Mouse (Mus musculus): Measurements from ENCODE around the gene Txndc2. TPM values are rescaled to one million over a fixed set of nuclear protein-coding genes. Genes with fewer than 3 reads are reported as not detected.

Gene Txndc2
- total and polyA plus RNA-seq, 3 experiments: not detected

GRCm38 (mm10) chr17:65613463-65614412 is 28.2 kb downstream of the Txndc2 start, which contains the start of gene Vapa (continued):
- TF ChIP-seq EP300 (IDR thresholded peaks at IDR 0.05; ENCODE audit: low read depth in 1 of 2, low read length in 2 of 2): peak in 1 of 2 experiments; percentile 49; a peak in 2 of 4 replicates
- no peak for TF ChIP-seq CHD1 (IDR thresholded peaks at IDR 0.05; ENCODE audit: low read depth, low read length)
- 0 out of 2 replicates have a peak, but pooled peaks have one; percentile 30 for TF ChIP-seq MYC (IDR thresholded peaks at IDR 0.05; ENCODE audit: low read depth, low read length)
- TF ChIP-seq USF1 (IDR thresholded peaks at IDR 0.05; ENCODE audit: low read depth, low read length): peak; percentile 98
- TF ChIP-seq MAZ (IDR thresholded peaks at IDR 0.05; ENCODE audit: low read depth, low read length): peak; percentile 96; the same call in 1 of the 2 replicates
- peak; percentile 89 for TF ChIP-seq MAX (IDR thresholded peaks at IDR 0.05; ENCODE audit: low read length)
- peak; percentile 92 for TF ChIP-seq ELF1 (IDR thresholded peaks at IDR 0.05; ENCODE audit: low read depth, low read length)
- TF ChIP-seq UBTF (IDR thresholded peaks at IDR 0.05; ENCODE audit: borderline replicate concordance, insufficient read depth, low read depth, low read length): no peak
- no peak for TF ChIP-seq POLR2AphosphoS5 (IDR thresholded peaks at IDR 0.05; ENCODE audit: borderline replicate concordance, low read depth, low read length)
- TF ChIP-seq ZKSCAN1 (IDR thresholded peaks at IDR 0.05; ENCODE audit: low read depth, low read length): no peak
- TF ChIP-seq ZMIZ1 (IDR thresholded peaks at IDR 0.05; ENCODE audit: low read depth, low read length): peak; percentile 83
- TF ChIP-seq ZNF384 (IDR thresholded peaks at IDR 0.05; ENCODE audit: low read depth, low read length): no peak
- peak; percentile 71; the same call in 1 of the 2 replicates for TF ChIP-seq KAT2A (conservative IDR thresholded peaks at IDR 0.05; ENCODE audit: low read depth, low read length)
- peak; percentile 26 for TF ChIP-seq TBP (IDR thresholded peaks at IDR 0.05; ENCODE audit: low read depth, low read length)
- no peak for TF ChIP-seq CHD2 (IDR thresholded peaks at IDR 0.05; ENCODE audit: low read length)
- TF ChIP-seq ETS1 (IDR thresholded peaks at IDR 0.05; ENCODE audit: low read depth, low read length): peak; percentile 64
- no peak for TF ChIP-seq MAFK (IDR thresholded peaks at IDR 0.05; ENCODE audit: borderline replicate concordance, low read depth, low read length)
- TF ChIP-seq POLR2A (IDR thresholded peaks at IDR 0.05; ENCODE audit: control insufficient read depth in 1 of 2, insufficient read depth in 1 of 2, low read depth in 1 of 2, low read length in 2 of 2, poor library complexity in 1 of 2): peak; percentile 75 to 88; a peak in 3 of 4 replicates
- TF ChIP-seq SIN3A (IDR thresholded peaks at IDR 0.05; ENCODE audit: low read length): peak; percentile 77; the same call in 1 of the 2 replicates
- no peak for TF ChIP-seq RAD21 (IDR thresholded peaks at IDR 0.05; ENCODE audit: low read depth, low read length)
- peak; percentile 72; the same call in 1 of the 2 replicates for TF ChIP-seq TCF12 (IDR thresholded peaks at IDR 0.05; ENCODE audit: low read depth, low read length)
- no peak; the same call in 1 of the 2 replicates for TF ChIP-seq SMC3 (IDR thresholded peaks at IDR 0.05; ENCODE audit: low read depth, low read length)
- peak; percentile 87 for TF ChIP-seq NRF1 (IDR thresholded peaks at IDR 0.05; ENCODE audit: insufficient read depth, low read depth, low read length, poor library complexity, severe bottlenecking)
- peak; percentile 9; the same call in 1 of the 2 replicates for TF ChIP-seq MEF2A (IDR thresholded peaks at IDR 0.05; ENCODE audit: extremely low read depth, insufficient replicate concordance, low read depth, low read length, poor library complexity, severe bottlenecking)
